Mouse (Mus musculus) erythroblast, embryonic 14.5 days (primary cell): ENCODE results near the gene Notch4.

ENCODE experiments used
- GATA1 ChIP-seq: IDR thresholded peaks from 2 replicates; pipeline ENCODE4 v1.6.1; 2012; ENCODE audit warnings: low read length, inconsistent platforms, mixed read lengths
- TAL1 ChIP-seq: IDR thresholded peaks from 3 replicates; pipeline ENCODE4 v1.6.1; 2012; ENCODE audit warnings: low read length, inconsistent platforms, mixed read lengths

DNA sequence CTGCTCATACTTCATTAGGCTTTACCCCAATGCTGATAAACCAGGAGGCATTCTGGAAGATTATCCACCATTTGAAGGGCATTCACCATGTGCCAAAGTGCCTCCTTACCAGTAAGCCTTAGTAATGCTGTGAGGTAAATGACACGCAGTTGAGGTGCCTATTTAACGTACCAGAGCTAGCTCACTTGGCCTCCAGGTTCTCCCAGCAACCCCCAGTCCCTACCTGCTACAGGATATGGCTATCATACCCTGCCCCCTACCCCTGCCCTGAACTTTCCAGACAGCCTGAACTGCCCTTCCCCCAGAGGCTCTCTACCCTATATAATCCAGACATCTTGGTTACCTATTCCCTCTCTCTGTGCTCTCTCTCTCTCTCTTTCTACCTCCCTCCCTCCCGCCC, 24.7 kb downstream of the Notch4 start:
- TF ChIP-seq TAL1, result no peak
- no peak for TF ChIP-seq GATA1
